Mouse (Mus musculus) G1E (cell line): ENCODE results near the gene Igsf21.

Experiments used
- CTCF ChIP-seq: IDR thresholded peaks from 2 replicates; pipeline ENCODE4 v1.5.1; 2012; ENCODE audit warnings: low read depth, low read length, inconsistent platforms, mixed read lengths
- GATA1 ChIP-seq: IDR thresholded peaks from 2 replicates; pipeline ENCODE4 v1.6.1; 2012; ENCODE audit warnings: borderline replicate concordance, low read length, inconsistent platforms, mixed read lengths
- GATA2 ChIP-seq: IDR thresholded peaks from 2 replicates; pipeline ENCODE4 v1.6.1; 2012; ENCODE audit warnings: low read depth, low read length, inconsistent platforms, borderline replicate concordance
- POLR2AphosphoS5 ChIP-seq: IDR thresholded peaks from 2 replicates; pipeline ENCODE4 v1.6.1; 2012; ENCODE audit warnings: low read depth, low read length, inconsistent platforms; ENCODE audit not compliant: insufficient replicate concordance
- TAL1 ChIP-seq: conservative IDR thresholded peaks from 2 replicates; pipeline ENCODE4 v1.6.1; 2012; ENCODE audit warnings: low read depth, low read length, inconsistent platforms, mixed read lengths

GRCm38 (mm10) chr4:140122534-140122933 is 124.0 kb downstream of the Igsf21 start:
- TF ChIP-seq CTCF (no peak), POLR2AphosphoS5 (no peak), GATA1 (no peak), GATA2 (no peak), TAL1 (no peak)
